Mouse (Mus musculus) forebrain, embryonic 16.5 days (tissue): ENCODE data around the gene Slc35e1. TPM values are rescaled to one million over a fixed set of nuclear protein-coding genes. Genes with fewer than 3 reads are reported as not detected.

ENCODE experiments used
- ATAC-seq: fragments of 200-750 bp; cut with Nextera tagmentation; 2 replicates; pipeline ENCODE4 v1.8.0; 2017; ENCODE audit warnings: mild to moderate bottlenecking, moderate library complexity
- H3K27ac ChIP-seq: fragments of 300-500 bp; sonication (generic); 2 replicates; pipeline ENCODE4 v1.5.1; 2014; ENCODE audit warnings: low read length, control low read depth
- H3K27me3 ChIP-seq: fragments of 300-500 bp; sonication (generic); replicated peaks from 2 replicates; pipeline ENCODE4 v1.6.1; 2014; ENCODE audit warnings: low read length; ENCODE audit not compliant: control insufficient read depth, insufficient read depth
- H3K36me3 ChIP-seq: fragments of 300-500 bp; sonication (generic); 2 replicates; pipeline ENCODE4 v1.6.1; 2014; ENCODE audit not compliant: control insufficient read depth, insufficient read depth
- H3K4me1 ChIP-seq: fragments of 300-500 bp; sonication (generic); replicated peaks from 2 replicates; pipeline ENCODE4 v1.6.1; 2014; ENCODE audit warnings: low read length; ENCODE audit not compliant: control insufficient read depth, insufficient read depth
- H3K4me2 ChIP-seq: fragments of 300-500 bp; sonication (generic); 2 replicates; pipeline ENCODE4 v1.6.1; 2014; ENCODE audit warnings: mild to moderate bottlenecking, low read length, control low read depth
- H3K4me3 ChIP-seq: fragments of 300-500 bp; sonication (generic); replicated peaks from 2 replicates; pipeline ENCODE4 v1.5.1; 2014; ENCODE audit warnings: mild to moderate bottlenecking, low read length, control low read depth
- H3K9ac ChIP-seq: fragments of 300-500 bp; sonication (generic); replicated peaks from 2 replicates; pipeline ENCODE4 v1.6.1; 2014; ENCODE audit warnings: low read depth, low read length, control low read depth
- H3K9me3 ChIP-seq: fragments of 300-500 bp; sonication (generic); 2 replicates; pipeline ENCODE4 v1.6.1; 2016; ENCODE audit warnings: low read length; ENCODE audit not compliant: control insufficient read depth
- WGBS: fragments of 180-500 bp; shearing (Covaris S2); extraction: QIAGEN DNeasy Blood & Tissue Kit; methylation state at CpG from one replicate; pipeline ENCODE4 v1.1.7; 2014; 5-methylcytosine and 5-hydroxymethylcytosine counted together
- polyA plus RNA-seq: library from polyadenylated mRNA; unstranded; fragments of >200 nt; fragmentation: Nextera tagmentation; extraction: Ambion mirVana; gene quantifications from 2 replicates; pipeline ENCODE4 v1.2.1, GENCODE M21; 2015

Slc35e1 gene
- polyA plus RNA-seq, 1 experiment from 2014 or later, result 10.2 TPM

GRCm38 (mm10) chr8:72504637-72505314, 12.4 kb upstream of the Slc35e1 start:
- H3K4me1 ChIP-seq, result peaks cover 35% of the 10 kb centered on the region
- no peak overlapping the region for H3K4me2 ChIP-seq
- H3K36me3 ChIP-seq, result no peaks in the 10 kb centered on the region
- H3K9ac ChIP-seq, result no peak overlapping the region
- ATAC-seq, result 0 out of 2 replicates have a peak, but pooled peaks have one; percentile 9
- H3K9me3 ChIP-seq, result no peaks in the 10 kb centered on the region
- H3K27me3 ChIP-seq, result no peaks in the 10 kb centered on the region
- H3K27ac ChIP-seq, result no peak overlapping the region
- no peak overlapping the region for H3K4me3 ChIP-seq

GRCm38 (mm10) chr8:72504137-72504536, 11.7 kb upstream of the Slc35e1 start:
- H3K9me3 ChIP-seq, result no peaks in the 10 kb centered on the region
- no peak overlapping the region for H3K4me2 ChIP-seq
- peak; percentile 72 for ATAC-seq
- no peak overlapping the region for H3K9ac ChIP-seq
- H3K36me3 ChIP-seq, result no peaks in the 10 kb centered on the region
- H3K4me3 ChIP-seq, result no peak overlapping the region
- peak overlapping the region; percentile 25; the same call in 1 of the 2 replicates for H3K27ac ChIP-seq
- no peaks in the 10 kb centered on the region for H3K27me3 ChIP-seq
- peaks cover 35% of the 10 kb centered on the region for H3K4me1 ChIP-seq

GRCm38 (mm10) chr8:72500521-72500931, 8.1 kb upstream of the Slc35e1 start:
- Histone ChIP-seq H3K27ac (no peak overlapping the region; the same call in 1 of the 2 replicates), H3K4me2 (no peak overlapping the region), H3K4me1 (peaks cover 32% of the 10 kb centered on the region), H3K4me3 (no peak overlapping the region), H3K9me3 (no peaks in the 10 kb centered on the region), H3K27me3 (no peaks in the 10 kb centered on the region), H3K9ac (no peak overlapping the region), H3K36me3 (no peaks in the 10 kb centered on the region; the same call in 1 of the 2 replicates)
- 75% methylated on average over 1 of the region's 1 CpGs for WGBS
- no peak for ATAC-seq

- H3K4me2 ChIP-seq, result no peak overlapping the region
- H3K4me1 ChIP-seq, result peaks cover 31% of the 10 kb centered on the region
- H3K27ac ChIP-seq, result no peak overlapping the region
- H3K36me3 ChIP-seq, result no peaks in the 10 kb centered on the region; the same call in 1 of the 2 replicates
- H3K27me3 ChIP-seq, result no peaks in the 10 kb centered on the region
- H3K9me3 ChIP-seq, result no peaks in the 10 kb centered on the region
- 84% methylated on average over 2 of the region's 2 CpGs for WGBS
- no peak overlapping the region for H3K9ac ChIP-seq
- no peak for ATAC-seq
- no peak overlapping the region for H3K4me3 ChIP-seq
Measured at GRCm38 (mm10) chr8:72499521-72500284, 7.3 kb upstream of the Slc35e1 start.

GRCm38 (mm10) chr8:72498527-72498926, 6.1 kb upstream of the Slc35e1 start:
- no peak overlapping the region for H3K27ac ChIP-seq
- H3K4me2 ChIP-seq, result no peak overlapping the region
- H3K4me1 ChIP-seq, result peaks cover 28% of the 10 kb centered on the region
- no peak for ATAC-seq
- no peaks in the 10 kb centered on the region for H3K9me3 ChIP-seq
- H3K36me3 ChIP-seq, result no peaks in the 10 kb centered on the region; the same call in 1 of the 2 replicates
- no peak overlapping the region for H3K4me3 ChIP-seq
- H3K27me3 ChIP-seq, result no peaks in the 10 kb centered on the region
- H3K9ac ChIP-seq, result no peak overlapping the region
- WGBS, result 93% methylated on average over 4 of the region's 4 CpGs

GRCm38 (mm10) chr8:72497911-72498310, 5.5 kb upstream of the Slc35e1 start:
- H3K4me3 ChIP-seq, result no peak overlapping the region
- peaks cover 27% of the 10 kb centered on the region for H3K4me1 ChIP-seq
- H3K9me3 ChIP-seq, result no peaks in the 10 kb centered on the region
- no peak overlapping the region for H3K9ac ChIP-seq
- no peaks in the 10 kb centered on the region for H3K27me3 ChIP-seq
- H3K36me3 ChIP-seq, result no peaks in the 10 kb centered on the region; the same call in 1 of the 2 replicates
- ATAC-seq, result no peak
- no peak overlapping the region for H3K4me2 ChIP-seq
- H3K27ac ChIP-seq, result no peak overlapping the region
- 70% methylated on average over 1 of the region's 1 CpGs for WGBS

- Histone ChIP-seq H3K4me3 (no peak overlapping the region), H3K9me3 (no peaks in the 10 kb centered on the region), H3K27me3 (no peaks in the 10 kb centered on the region), H3K27ac (no peak overlapping the region), H3K36me3 (no peaks in the 10 kb centered on the region; the same call in 1 of the 2 replicates), H3K9ac (no peak overlapping the region), H3K4me1 (peaks cover 28% of the 10 kb centered on the region), H3K4me2 (no peak overlapping the region)
- ATAC-seq, result no peak
- 91% methylated on average over 19 of the region's 19 CpGs for WGBS
Measured at GRCm38 (mm10) chr8:72496217-72496616, 3.8 kb upstream of the Slc35e1 start.

- Histone ChIP-seq H3K27ac (no peak overlapping the region), H3K27me3 (no peaks in the 10 kb centered on the region), H3K4me1 (peaks cover 30% of the 10 kb centered on the region), H3K9me3 (no peaks in the 10 kb centered on the region), H3K36me3 (no peaks in the 10 kb centered on the region; the same call in 1 of the 2 replicates), H3K4me2 (no peak overlapping the region), H3K4me3 (no peak overlapping the region), H3K9ac (no peak overlapping the region)
- ATAC-seq, result no peak
- 88% methylated on average over 23 of the region's 23 CpGs for WGBS
Measured at GRCm38 (mm10) chr8:72495411-72496111, 3.1 kb upstream of the Slc35e1 start.

- Histone ChIP-seq H3K9me3 (no peaks in the 10 kb centered on the region), H3K27ac (peak overlapping the region; percentile 79), H3K4me2 (peak overlapping the region; percentile 73), H3K36me3 (peaks cover 3% of the 10 kb centered on the region; the same call in 1 of the 2 replicates), H3K9ac (peak overlapping the region; percentile 72), H3K4me1 (peaks cover 29% of the 10 kb centered on the region), H3K4me3 (peak overlapping the region; percentile 79), H3K27me3 (no peaks in the 10 kb centered on the region)
- 13% methylated on average over 8 of the region's 8 CpGs for WGBS
- no peak for ATAC-seq
Measured at GRCm38 (mm10) chr8:72493381-72493780, 967 bp upstream of the Slc35e1 start.
